Mouse (Mus musculus): ENCODE data around the gene Nrip3. TPM values are rescaled to one million over a fixed set of nuclear protein-coding genes. Genes with fewer than 3 reads are reported as not detected.

Gene Nrip3
- polyA plus RNA-seq, 1 experiment from 2014 or later = 0.30 TPM

DNA sequence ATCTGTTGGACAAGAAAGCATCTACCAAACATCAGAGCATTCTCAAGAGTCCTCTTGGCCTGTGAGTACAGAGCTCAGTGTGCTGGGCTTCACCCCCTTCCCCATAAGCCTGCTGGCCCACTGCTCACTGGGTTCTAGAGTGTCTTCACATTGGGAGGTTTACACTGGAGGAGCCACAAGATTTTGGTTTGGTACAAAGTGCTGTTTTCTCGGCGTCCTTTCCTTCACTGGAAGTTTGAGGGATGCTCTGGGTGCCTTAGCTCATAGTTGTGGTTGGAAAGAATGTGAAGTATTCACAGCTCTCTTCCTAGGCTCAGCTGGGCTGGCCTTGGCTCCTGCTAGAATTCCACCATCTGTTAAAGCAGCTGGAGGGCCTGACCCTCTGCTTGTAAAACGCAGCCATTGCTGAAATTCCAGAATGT, 72.9 kb downstream of the Nrip3 start:
- no peak for DNase-seq (ENCODE audit: low spot score)

Other genes starting within 250 kb of the Nrip3 start
- gene St5, start 78.4 kb downstream of the Nrip3 start, polyA plus RNA-seq (2015; fragmentation: Nextera tagmentation; extraction: Ambion mirVana) = 28.6 and 31.4 TPM in 2 replicates
- gene Akip1, start 78.3 kb downstream of the Nrip3 start, polyA plus RNA-seq (2015; fragmentation: Nextera tagmentation; extraction: Ambion mirVana) = 44.6 and 47.5 TPM in 2 replicates
- 0.35 and 0.45 TPM in 2 replicates for gene BC051019, start 58.2 kb downstream of the Nrip3 start, polyA plus RNA-seq (2015; fragmentation: Nextera tagmentation; extraction: Ambion mirVana)
- gene Ascl3, start 50.3 kb downstream of the Nrip3 start, polyA plus RNA-seq (2015; fragmentation: Nextera tagmentation; extraction: Ambion mirVana) = 0.19 and 0.21 TPM in 2 replicates
- gene Tmem9b, start 29.1 kb downstream of the Nrip3 start, polyA plus RNA-seq (2015; fragmentation: Nextera tagmentation; extraction: Ambion mirVana) = 70.3 and 74.9 TPM in 2 replicates
- 0.06 TPM in 1 of 2 replicates, not detected in the other for gene Scube2, start 83.7 kb upstream of the Nrip3 start, polyA plus RNA-seq (2015; fragmentation: Nextera tagmentation; extraction: Ambion mirVana)
- gene Dennd5a, start 178.4 kb upstream of the Nrip3 start, polyA plus RNA-seq (2015; fragmentation: Nextera tagmentation; extraction: Ambion mirVana) = 9.4 and 9.5 TPM in 2 replicates
- 47.7 and 48.8 TPM in 2 replicates for gene Tmem41b, start 204.9 kb upstream of the Nrip3 start, polyA plus RNA-seq (2015; fragmentation: Nextera tagmentation; extraction: Ambion mirVana)
- gene Ipo7, start 236.2 kb upstream of the Nrip3 start, polyA plus RNA-seq (2015; fragmentation: Nextera tagmentation; extraction: Ambion mirVana) = 24.6 and 27.0 TPM in 2 replicates

All from thymus, postnatal 0 days (tissue).